ENCODE assay signal across 9 mouse cellular contexts in the genomic region with DNA sequence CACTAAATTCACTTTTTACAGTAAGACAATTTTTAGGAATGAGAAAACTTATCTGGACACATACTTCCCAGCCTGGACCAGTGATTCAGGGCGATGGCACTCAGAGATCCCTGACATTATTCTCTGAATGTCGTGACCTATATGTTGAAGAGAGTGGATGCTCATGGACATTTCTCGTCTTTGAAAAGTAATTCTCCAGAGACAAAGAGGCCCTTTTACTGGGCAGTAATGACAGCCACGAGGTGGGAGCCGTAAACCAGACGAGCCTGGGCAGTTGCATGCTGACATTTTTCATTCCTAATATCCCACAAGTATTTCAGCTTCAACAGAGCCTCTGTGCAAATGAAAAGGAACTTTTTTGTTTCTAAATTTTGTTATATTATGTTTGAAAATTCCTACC.
"Had no signal": no experiment of that assay in that cellular context is flagged by ENCODE, and none has a peak within 500 bp of the region (broad histone marks: within the 10 kb centered on the region; RNA-seq: fewer than 3 reads in every experiment).

No protein-coding gene starts in this region.

- DNase-seq: liver, postnatal 0 days; lung, adult 2 months; lung, postnatal 14 days; lung, postnatal 36 days; right cerebral cortex, postnatal 14 days; spleen, adult 18-20 months; thymus, adult 18-20 months; thymus, postnatal 14 days; thymus, postnatal 36 days had no signal
